Mouse (Mus musculus) adrenal gland, adult (tissue): ENCODE results near the gene Gal3st4.
A peak's percentile ranks its signal among the peaks of the same experiment; 100 is the strongest.
"Not testable (repeated sequence)": the region's sequence is repeated elsewhere in the genome, so short reads cannot be mapped to it uniquely, and the experiment has no call there.

Experiments
- DNase-seq, 2 experiments: peaks; one replicate each; pipeline ENCODE4 v3.0.0; 2022 to 2023; ENCODE audit warnings: low spot score in 1 of 2; ENCODE audit not compliant: inconsistent age in 2 of 2

Gal3st4 gene

GRCm38 (mm10) chr5:138222111-138222510 is 50.5 kb downstream of the Gal3st4 start:
- DNase-seq = peak; percentile 84 to 96

GRCm38 (mm10) chr5:138219864-138220263 is 52.8 kb downstream of the Gal3st4 start:
- no peak for DNase-seq

GRCm38 (mm10) chr5:138216632-138217031 is 56.0 kb downstream of the Gal3st4 start:
- DNase-seq = not testable (repeated sequence)
